Mouse (Mus musculus) embryo, embryonic 10.5 days (tissue): ENCODE data around the gene Gm37419.

Experiments used
- DNase-seq: peaks from one replicate; pipeline ENCODE4 v3.0.0-alpha.2; 2015; ENCODE audit warnings: low spot score

Gene Gm37419

GRCm38 (mm10) chr16:23996342-23996741 lies 8.1 kb downstream of the Gm37419 start:
- DNase-seq: no peak

DNA sequence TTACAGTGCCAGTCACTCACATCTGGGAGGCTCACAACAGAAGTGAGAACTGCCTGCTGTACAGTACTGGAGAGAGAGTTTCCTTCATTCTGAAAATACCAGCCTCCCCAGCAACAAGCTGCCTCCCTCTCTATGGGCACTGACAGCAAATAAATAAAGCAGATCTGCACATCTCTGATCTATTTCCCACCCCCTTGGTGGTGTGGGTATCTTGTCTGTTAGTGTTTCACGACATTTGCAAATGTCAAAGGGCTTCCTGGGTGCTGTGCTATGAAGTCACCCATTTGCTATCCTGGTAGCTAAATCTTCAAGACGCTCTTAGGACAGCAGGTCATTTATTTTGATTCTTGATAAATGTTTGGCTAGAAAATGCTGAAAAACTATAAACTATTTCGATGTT lies 8.9 kb downstream of the Gm37419 start:
- DNase-seq: no peak

GRCm38 (mm10) chr16:23997912-23998311 lies 9.6 kb downstream of the Gm37419 start:
- DNase-seq: no peak

GRCm38 (mm10) chr16:24005928-24006327 lies 17.6 kb downstream of the Gm37419 start:
- DNase-seq: no peak

DNA sequence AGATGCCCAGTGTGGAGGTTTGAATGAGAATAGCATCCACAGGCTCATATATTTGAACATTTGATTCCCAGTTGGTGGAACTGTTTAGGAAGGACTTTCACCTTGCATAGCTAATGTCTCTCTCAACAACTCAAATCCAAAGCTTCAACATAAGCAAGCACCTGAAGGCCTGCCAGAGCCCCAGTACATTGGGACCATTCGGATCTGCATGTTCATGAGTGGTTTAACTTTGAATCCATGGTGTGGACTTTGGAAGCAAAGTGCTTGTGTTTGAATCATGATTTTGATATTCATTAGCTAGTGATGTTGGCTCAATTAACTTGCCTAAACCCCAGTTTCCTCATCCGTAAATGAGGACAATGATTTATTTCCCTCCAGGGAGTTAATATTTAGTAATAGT lies 21.6 kb downstream of the Gm37419 start:
- DNase-seq: no peak

- no peak for DNase-seq
Observed at GRCm38 (mm10) chr16:24011306-24011705, 23.0 kb downstream of the Gm37419 start.

- DNase-seq: no peak
Observed at GRCm38 (mm10) chr16:24012066-24012465, 23.8 kb downstream of the Gm37419 start.

- DNase-seq: no peak
Observed at GRCm38 (mm10) chr16:24014378-24014777, 26.1 kb downstream of the Gm37419 start.

DNA sequence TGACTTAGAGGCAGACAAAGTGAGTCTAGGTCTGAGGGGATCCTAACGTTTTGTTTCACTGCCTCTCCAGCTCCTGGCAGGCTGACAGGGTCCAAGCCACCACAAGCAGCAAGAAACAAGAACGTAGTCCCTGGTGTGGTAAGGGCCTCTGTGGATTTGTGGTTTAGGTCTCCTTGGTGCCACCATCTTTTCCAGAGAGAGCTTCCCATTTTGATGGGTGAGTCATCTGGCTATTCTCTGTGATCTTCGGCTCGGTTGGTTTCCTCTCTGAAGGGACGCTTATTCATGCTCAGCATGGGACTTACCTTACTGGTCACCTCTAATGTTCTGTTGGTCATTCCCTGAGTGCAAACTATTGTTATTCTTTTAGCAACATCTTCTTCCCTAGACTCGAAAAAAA lies 28.0 kb downstream of the Gm37419 start:
- DNase-seq: no peak

DNA sequence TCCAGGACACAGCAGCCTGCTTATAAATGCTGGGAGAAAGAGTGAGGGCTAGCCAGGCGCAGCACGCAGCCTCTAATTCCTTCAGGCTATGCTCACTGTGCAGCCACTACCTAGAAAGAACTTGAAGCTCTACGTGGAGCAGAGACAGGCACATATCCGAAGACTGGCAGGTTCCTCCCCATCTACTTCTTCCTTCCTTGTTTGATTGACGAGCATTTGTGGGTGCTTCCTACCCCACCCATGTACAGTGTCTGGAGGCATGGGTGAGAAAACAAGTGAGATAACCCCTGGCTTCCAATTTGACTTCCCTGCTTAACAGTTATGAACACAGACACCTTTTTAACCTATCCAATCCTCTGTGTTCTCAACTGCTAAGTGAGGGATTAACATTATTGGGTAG lies 28.5 kb downstream of the Gm37419 start:
- no peak for DNase-seq

DNA sequence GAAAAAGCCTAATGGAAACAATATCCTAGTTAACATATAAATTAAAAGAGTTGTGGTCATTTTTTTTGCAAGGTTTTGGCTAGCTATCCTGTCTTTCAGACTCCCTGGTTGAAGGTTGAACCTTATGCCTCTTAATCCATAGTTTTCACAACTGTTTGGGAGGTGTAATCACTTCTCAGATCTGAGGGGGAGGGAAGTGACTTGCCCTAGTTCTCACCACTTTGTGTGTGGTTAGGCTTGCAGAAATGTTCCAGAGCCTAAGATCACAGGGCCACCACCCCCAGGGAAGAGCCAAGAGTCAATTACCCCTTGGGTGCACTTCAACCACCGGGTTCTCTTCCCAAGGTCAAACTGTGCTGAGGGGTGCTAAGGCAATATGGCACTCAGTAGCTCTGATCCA lies 33.4 kb downstream of the Gm37419 start:
- DNase-seq: no peak

- no peak for DNase-seq
Observed at GRCm38 (mm10) chr16:24022605-24023004, 34.3 kb downstream of the Gm37419 start.

GRCm38 (mm10) chr16:24025442-24025841 lies 37.2 kb downstream of the Gm37419 start:
- no peak for DNase-seq

GRCm38 (mm10) chr16:24029965-24030672 lies 41.8 kb downstream of the Gm37419 start:
- DNase-seq: no peak

- DNase-seq: no peak
Observed at GRCm38 (mm10) chr16:24033259-24033658, 45.0 kb downstream of the Gm37419 start.

DNA sequence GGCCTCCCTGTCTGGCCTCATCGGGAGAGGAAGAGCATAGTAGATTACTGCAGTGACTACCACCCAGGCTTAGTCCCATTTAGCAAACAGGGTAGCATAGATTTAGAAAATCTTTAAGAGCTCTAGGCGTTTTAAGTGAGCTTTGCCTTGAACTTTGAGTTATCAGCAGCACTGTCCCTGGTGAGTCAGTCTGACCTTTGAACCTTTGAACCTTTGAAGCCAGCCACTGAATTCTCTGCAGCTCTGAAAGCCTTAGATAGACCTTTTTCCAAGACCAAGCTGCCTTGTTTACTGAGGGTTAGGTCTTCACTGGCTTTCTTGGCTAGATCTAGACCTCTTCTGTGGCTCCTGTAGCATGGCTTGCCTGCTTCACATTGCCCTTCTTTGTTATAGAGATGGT lies 46.2 kb downstream of the Gm37419 start:
- DNase-seq: no peak

DNA sequence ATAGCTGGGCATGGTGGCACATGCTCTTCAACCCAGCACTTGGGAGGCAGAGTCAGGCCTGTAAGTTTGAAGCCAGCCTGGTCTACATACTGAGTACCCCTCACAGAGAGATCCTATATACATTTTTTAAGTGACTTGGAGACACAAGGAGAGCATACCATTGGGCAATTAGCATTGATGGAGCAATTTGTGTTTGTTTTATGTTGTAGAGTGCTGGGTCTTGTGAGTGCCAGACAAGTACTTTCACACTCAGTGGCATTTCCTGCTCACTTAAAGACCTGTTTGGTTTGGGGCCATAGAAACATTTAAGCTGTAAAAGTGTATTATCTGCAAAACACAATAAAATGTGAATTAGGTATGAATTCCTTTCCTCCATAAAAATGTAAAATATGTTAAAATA lies 47.5 kb downstream of the Gm37419 start:
- no peak for DNase-seq

DNA sequence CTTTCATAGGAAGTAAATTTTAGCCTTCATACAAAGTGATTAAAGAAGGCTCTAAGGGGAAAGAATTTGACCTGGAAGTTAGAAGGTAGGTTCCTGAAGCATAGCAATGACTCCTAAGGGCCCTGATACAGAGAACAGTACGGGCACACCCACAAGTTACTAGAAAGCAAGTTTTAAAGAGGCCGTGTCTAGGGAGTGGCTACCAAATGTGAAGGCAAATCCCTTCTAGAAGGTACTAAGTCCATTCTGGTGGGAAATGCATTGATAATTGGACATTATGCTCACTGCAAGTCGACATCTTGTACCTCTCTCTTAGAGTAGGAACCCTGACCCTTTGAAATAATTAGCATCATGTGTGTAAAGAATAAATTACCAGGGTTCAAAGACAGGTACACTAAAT lies 48.1 kb downstream of the Gm37419 start:
- DNase-seq: no peak
